Mouse (Mus musculus): ENCODE measurements around the gene Asic1. TPM values are rescaled to one million over a fixed set of nuclear protein-coding genes. Genes with fewer than 3 reads are reported as not detected.
A peak's percentile ranks its signal among the peaks of the same experiment; 100 is the strongest.

Asic1 gene
- total and polyA plus RNA-seq, 3 experiments = 0.08 to 1.0 TPM; not detected in 1

GRCm38 (mm10) chr15:99731167-99731566, 61.0 kb downstream of the Asic1 start:
- Histone ChIP-seq H3K9me3 (replicated peaks; ENCODE audit: insufficient read depth, low read length) (no peaks in the 10 kb centered on the region), H3K4me1 (ENCODE audit: control insufficient read depth in 1 of 2, insufficient read depth in 2 of 2, low read length in 2 of 2) (0 out of 4 replicates have a peak, but pooled peaks cover 0 to 6% of the 10 kb centered on the region in 2 experiments), H3K27ac (ENCODE audit: control insufficient read depth, low read depth, low read length) (no peak overlapping the region), H3K27me3 (ENCODE audit: control insufficient read depth in 1 of 2, insufficient read depth in 2 of 2, low read length in 2 of 2) (no peaks in the 10 kb centered on the region), H3K36me3 (ENCODE audit: control insufficient read depth in 1 of 2, insufficient read depth in 2 of 2, low read length in 2 of 2) (peaks cover 6 to 10% of the 10 kb centered on the region in 2 experiments), H3K9ac (ENCODE audit: control insufficient read depth, low read depth, low read length, poor library complexity, severe bottlenecking) (no peak overlapping the region), H3K79me2 (ENCODE audit: control insufficient read depth, insufficient read depth, low read length, poor library complexity) (peaks cover 7% of the 10 kb centered on the region), H3K4me3 (ENCODE audit: control insufficient read depth in 1 of 2, insufficient read depth in 1 of 2, low read depth in 2 of 2, low read length in 2 of 2) (no peak overlapping the region)
- DNase-seq (ENCODE audit: low read depth, low spot score) = no peak
- TF ChIP-seq GABPA (IDR thresholded peaks at IDR 0.05; ENCODE audit: low read depth, low read length) = peak; percentile 67; the same call in 1 of the 2 replicates
- peak; percentile 83 for TF ChIP-seq MAFK (IDR thresholded peaks at IDR 0.05; ENCODE audit: borderline replicate concordance, low read depth, low read length)
- no peak for TF ChIP-seq BHLHE40 (IDR thresholded peaks at IDR 0.05; ENCODE audit: borderline replicate concordance, low read depth, low read length)

GRCm38 (mm10) chr15:99731678-99732077, 61.5 kb downstream of the Asic1 start:
- DNase-seq (ENCODE audit: low read depth, low spot score) = no peak
- TF ChIP-seq ETS1 (IDR thresholded peaks at IDR 0.05; ENCODE audit: low read depth, low read length) (no peak), USF2 (IDR thresholded peaks at IDR 0.05; ENCODE audit: borderline replicate concordance in 1 of 2, insufficient read depth in 1 of 2, low read depth in 1 of 2, low read length in 2 of 2) (no peak), SMC3 (IDR thresholded peaks at IDR 0.05; ENCODE audit: low read depth, low read length) (no peak), KAT2A (conservative IDR thresholded peaks at IDR 0.05; ENCODE audit: low read depth, low read length) (no peak), JUND (IDR thresholded peaks at IDR 0.05; ENCODE audit: low read depth, low read length) (no peak), TAL1 (IDR thresholded peaks at IDR 0.05; ENCODE audit: low read length) (no peak), EP300 (IDR thresholded peaks at IDR 0.05; ENCODE audit: low read depth in 1 of 2, low read length in 2 of 2) (no peak), POLR2AphosphoS2 (IDR thresholded peaks at IDR 0.05; ENCODE audit: low read length) (no peak), MAFK (IDR thresholded peaks at IDR 0.05; ENCODE audit: borderline replicate concordance, low read depth, low read length) (no peak), POLR2AphosphoS5 (IDR thresholded peaks at IDR 0.05; ENCODE audit: borderline replicate concordance, low read depth, low read length) (no peak), ZNF384 (IDR thresholded peaks at IDR 0.05; ENCODE audit: low read depth, low read length) (no peak), MYC (IDR thresholded peaks at IDR 0.05; ENCODE audit: low read depth, low read length) (no peak), ZC3H11A (IDR thresholded peaks at IDR 0.05; ENCODE audit: low read depth, low read length) (no peak)
- Histone ChIP-seq H3K4me3 (ENCODE audit: control insufficient read depth in 1 of 2, insufficient read depth in 1 of 2, low read depth in 2 of 2, low read length in 2 of 2) (no peak overlapping the region), H3K9me3 (replicated peaks; ENCODE audit: insufficient read depth, low read length) (no peaks in the 10 kb centered on the region), H3K9ac (ENCODE audit: control insufficient read depth, low read depth, low read length, poor library complexity, severe bottlenecking) (no peak overlapping the region), H3K36me3 (ENCODE audit: control insufficient read depth in 1 of 2, insufficient read depth in 2 of 2, low read length in 2 of 2) (peaks cover 3 to 10% of the 10 kb centered on the region in 2 experiments), H3K4me1 (ENCODE audit: control insufficient read depth in 1 of 2, insufficient read depth in 2 of 2, low read length in 2 of 2) (0 out of 4 replicates have a peak, but pooled peaks cover 0 to 3% of the 10 kb centered on the region in 2 experiments), H3K79me2 (ENCODE audit: control insufficient read depth, insufficient read depth, low read length, poor library complexity) (peaks cover 3% of the 10 kb centered on the region), H3K27me3 (ENCODE audit: control insufficient read depth in 1 of 2, insufficient read depth in 2 of 2, low read length in 2 of 2) (no peaks in the 10 kb centered on the region), H3K27ac (ENCODE audit: control insufficient read depth, low read depth, low read length) (no peak overlapping the region)

Measured in MEL (cell line).